Mouse (Mus musculus) embryonic facial prominence, embryonic 10.5 days (tissue): ENCODE measurements around the gene Cd200r3. TPM values are rescaled to one million over a fixed set of nuclear protein-coding genes. Genes with fewer than 3 reads are reported as not detected.

Source experiments
- DNase-seq: peaks from one replicate; pipeline ENCODE4 v3.0.0-alpha.2; 2017; ENCODE audit warnings: low spot score
- H3K27ac ChIP-seq: fragments of 300-500 bp; sonication (generic); replicated peaks from 2 replicates; pipeline ENCODE4 v1.5.1; 2016; ENCODE audit warnings: mild to moderate bottlenecking
- H3K27me3 ChIP-seq: fragments of 300-500 bp; sonication (generic); replicated peaks from 2 replicates; pipeline ENCODE4 v1.6.1; 2016; ENCODE audit warnings: low read depth, mild to moderate bottlenecking; ENCODE audit not compliant: poor library complexity, severe bottlenecking
- H3K36me3 ChIP-seq: fragments of 300-500 bp; sonication (generic); replicated peaks from 2 replicates; pipeline ENCODE4 v1.6.1; 2016; ENCODE audit warnings: mild to moderate bottlenecking, moderate library complexity
- H3K4me1 ChIP-seq: fragments of 300-500 bp; sonication (generic); 2 replicates; pipeline ENCODE4 v1.6.1; 2016
- H3K4me3 ChIP-seq: fragments of 300-500 bp; sonication (generic); 2 replicates; pipeline ENCODE4 v1.5.1; 2016; ENCODE audit warnings: mild to moderate bottlenecking, moderate library complexity
- H3K9me3 ChIP-seq: fragments of 300-500 bp; sonication (generic); 2 replicates; pipeline ENCODE4 v1.6.1; 2016; ENCODE audit warnings: mild to moderate bottlenecking
- WGBS: fragments of 180-500 bp; shearing (Covaris S2); methylation state at CpG from one replicate; pipeline ENCODE4 v1.1.7; 2016; 5-methylcytosine and 5-hydroxymethylcytosine counted together
- polyA plus RNA-seq: library from polyadenylated mRNA; unstranded; fragments of >200 nt; fragmentation: Nextera tagmentation; extraction: Ambion mirVana; gene quantifications from 2 replicates; pipeline ENCODE4 v1.2.1, GENCODE M21; 2016

The Cd200r3 gene
- polyA plus RNA-seq, 1 experiment from 2014 or later: not detected

GRCm38 (mm10) chr16:45021443-45021842 lies 78.0 kb downstream of the Cd200r3 start:
- H3K27ac ChIP-seq: no peak overlapping the region
- no peaks in the 10 kb centered on the region for H3K9me3 ChIP-seq
- H3K4me1 ChIP-seq: no peaks in the 10 kb centered on the region
- no peak for DNase-seq
- H3K4me3 ChIP-seq: no peak overlapping the region
- H3K27me3 ChIP-seq: no peaks in the 10 kb centered on the region
- no peaks in the 10 kb centered on the region for H3K36me3 ChIP-seq

GRCm38 (mm10) chr16:45023904-45024303 lies 80.4 kb downstream of the Cd200r3 start:
- WGBS: 65% methylated on average over 4 of the region's 4 CpGs
- Histone ChIP-seq H3K4me3 (no peak overlapping the region), H3K9me3 (no peaks in the 10 kb centered on the region), H3K27ac (no peak overlapping the region), H3K36me3 (no peaks in the 10 kb centered on the region), H3K4me1 (no peaks in the 10 kb centered on the region), H3K27me3 (no peaks in the 10 kb centered on the region)
- peak; percentile 41 for DNase-seq

- Histone ChIP-seq H3K4me1 (no peaks in the 10 kb centered on the region), H3K4me3 (no peak overlapping the region), H3K9me3 (no peaks in the 10 kb centered on the region), H3K27me3 (no peaks in the 10 kb centered on the region), H3K27ac (no peak overlapping the region), H3K36me3 (no peaks in the 10 kb centered on the region)
- DNase-seq: no peak
- WGBS: 74% methylated on average over 6 of the region's 6 CpGs
These were observed 81.8 kb downstream of the Cd200r3 start for GRCm38 (mm10) chr16:45025321-45025720.

GRCm38 (mm10) chr16:45029080-45029479 lies 85.6 kb downstream of the Cd200r3 start:
- no peak overlapping the region for H3K4me3 ChIP-seq
- WGBS: 95% methylated on average over 5 of the region's 5 CpGs

GRCm38 (mm10) chr16:45029493-45029892 lies 86.0 kb downstream of the Cd200r3 start:
- H3K27ac ChIP-seq: no peak overlapping the region
- no peaks in the 10 kb centered on the region for H3K27me3 ChIP-seq
- WGBS: 96% methylated on average over 1 of the region's 1 CpGs
- H3K4me3 ChIP-seq: no peak overlapping the region
- no peaks in the 10 kb centered on the region for H3K36me3 ChIP-seq
- no peaks in the 10 kb centered on the region for H3K9me3 ChIP-seq
- DNase-seq: no peak
- no peaks in the 10 kb centered on the region for H3K4me1 ChIP-seq

More at GRCm38 (mm10) chr16:45029080-45029479, 85.6 kb downstream of the Cd200r3 start:
- no peak for DNase-seq
- no peaks in the 10 kb centered on the region for H3K9me3 ChIP-seq
- no peaks in the 10 kb centered on the region for H3K27me3 ChIP-seq
- no peaks in the 10 kb centered on the region for H3K36me3 ChIP-seq
- no peak overlapping the region for H3K27ac ChIP-seq
- H3K4me1 ChIP-seq: no peaks in the 10 kb centered on the region

GRCm38 (mm10) chr16:45030127-45030526 lies 86.6 kb downstream of the Cd200r3 start:
- H3K27ac ChIP-seq: no peak overlapping the region
- no peak overlapping the region for H3K4me3 ChIP-seq
- no peaks in the 10 kb centered on the region for H3K27me3 ChIP-seq
- no peaks in the 10 kb centered on the region for H3K36me3 ChIP-seq
- no peaks in the 10 kb centered on the region for H3K4me1 ChIP-seq
- H3K9me3 ChIP-seq: no peaks in the 10 kb centered on the region
- no peak for DNase-seq
- WGBS: 85% methylated on average over 4 of the region's 4 CpGs

GRCm38 (mm10) chr16:45030796-45031195 lies 87.3 kb downstream of the Cd200r3 start:
- no peak for DNase-seq
- no peaks in the 10 kb centered on the region for H3K36me3 ChIP-seq
- no peaks in the 10 kb centered on the region for H3K27me3 ChIP-seq
- H3K4me3 ChIP-seq: no peak overlapping the region
- H3K4me1 ChIP-seq: no peaks in the 10 kb centered on the region
- H3K27ac ChIP-seq: no peak overlapping the region
- H3K9me3 ChIP-seq: no peaks in the 10 kb centered on the region
- 76% methylated on average over 2 of the region's 2 CpGs for WGBS

Other genes starting within 250 kb of the Cd200r3 start
- gene Nepro, start 219.4 kb upstream of the Cd200r3 start, polyA plus RNA-seq: 13.4 and 14.1 TPM in 2 replicates
- gene Gtpbp8, start 197.3 kb upstream of the Cd200r3 start, polyA plus RNA-seq: 24.8 and 26.7 TPM in 2 replicates
- 0.15 and 0.16 TPM in 2 replicates for gene Cd200r1, start 177.9 kb upstream of the Cd200r3 start, polyA plus RNA-seq
- not detected in 2 replicates for gene Cd200r4, start 131.9 kb upstream of the Cd200r3 start, polyA plus RNA-seq
- not detected in 2 replicates for gene Cd200r2, start 76.6 kb upstream of the Cd200r3 start, polyA plus RNA-seq
- gene Ccdc80, start 149.7 kb downstream of the Cd200r3 start, polyA plus RNA-seq: 25.2 and 25.7 TPM in 2 replicates
- 12.2 and 14.9 TPM in 2 replicates for gene Slc35a5, start 215.0 kb downstream of the Cd200r3 start, polyA plus RNA-seq
- 30.0 and 30.8 TPM in 2 replicates for gene Atg3, start 215.1 kb downstream of the Cd200r3 start, polyA plus RNA-seq